Mouse (Mus musculus): ENCODE results near the gene Bcor.

GRCm38 (mm10) chrX:12047223-12047911 lies 112.8 kb downstream of the Bcor start:
- no peak for TF ChIP-seq ZNF384 (IDR thresholded peaks at IDR 0.05; ENCODE audit: low read depth, low read length)
- no peak for TF ChIP-seq HCFC1 (IDR thresholded peaks at IDR 0.05; ENCODE audit: borderline replicate concordance, insufficient read depth, low read length)
- no peak for TF ChIP-seq MAFK (IDR thresholded peaks at IDR 0.05; ENCODE audit: insufficient read depth, low read depth, low read length)
- TF ChIP-seq ZC3H11A (IDR thresholded peaks at IDR 0.05; ENCODE audit: borderline replicate concordance, low read depth, low read length): no peak
- no peak for TF ChIP-seq CHD2 (IDR thresholded peaks at IDR 0.05; ENCODE audit: low read depth, low read length)
